Mouse (Mus musculus): ENCODE measurements around the gene Rnf213.

DNA sequence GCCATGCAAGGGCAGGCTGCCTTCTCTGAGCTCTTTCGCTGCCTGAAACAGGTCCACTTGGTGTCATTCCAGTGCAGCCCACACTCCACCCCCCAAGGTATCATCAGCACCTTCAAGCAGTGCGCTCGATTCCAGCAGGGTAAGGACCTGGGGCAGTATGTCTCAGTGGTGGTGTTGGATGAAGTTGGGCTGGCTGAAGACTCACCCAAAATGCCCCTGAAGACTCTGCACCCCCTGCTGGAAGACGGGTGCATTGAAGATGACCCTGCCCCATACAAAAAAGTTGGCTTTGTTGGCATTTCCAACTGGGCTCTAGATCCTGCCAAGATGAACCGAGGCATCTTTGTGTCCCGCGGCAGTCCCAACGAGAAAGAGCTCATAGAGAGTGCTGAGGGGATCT is 49.3 kb downstream of the Rnf213 start:
- TF ChIP-seq CTCF (IDR thresholded peaks at IDR 0.05; ENCODE audit: borderline replicate concordance, extremely low read depth, insufficient read depth, insufficient read length): no peak
- no peak for TF ChIP-seq POLR2A (IDR thresholded peaks at IDR 0.05; ENCODE audit: borderline replicate concordance, extremely low read depth, insufficient read depth, insufficient read length, poor library complexity, severe bottlenecking)
